Mouse (Mus musculus): ENCODE measurements around the gene Lrmda.

Lrmda gene

DNA sequence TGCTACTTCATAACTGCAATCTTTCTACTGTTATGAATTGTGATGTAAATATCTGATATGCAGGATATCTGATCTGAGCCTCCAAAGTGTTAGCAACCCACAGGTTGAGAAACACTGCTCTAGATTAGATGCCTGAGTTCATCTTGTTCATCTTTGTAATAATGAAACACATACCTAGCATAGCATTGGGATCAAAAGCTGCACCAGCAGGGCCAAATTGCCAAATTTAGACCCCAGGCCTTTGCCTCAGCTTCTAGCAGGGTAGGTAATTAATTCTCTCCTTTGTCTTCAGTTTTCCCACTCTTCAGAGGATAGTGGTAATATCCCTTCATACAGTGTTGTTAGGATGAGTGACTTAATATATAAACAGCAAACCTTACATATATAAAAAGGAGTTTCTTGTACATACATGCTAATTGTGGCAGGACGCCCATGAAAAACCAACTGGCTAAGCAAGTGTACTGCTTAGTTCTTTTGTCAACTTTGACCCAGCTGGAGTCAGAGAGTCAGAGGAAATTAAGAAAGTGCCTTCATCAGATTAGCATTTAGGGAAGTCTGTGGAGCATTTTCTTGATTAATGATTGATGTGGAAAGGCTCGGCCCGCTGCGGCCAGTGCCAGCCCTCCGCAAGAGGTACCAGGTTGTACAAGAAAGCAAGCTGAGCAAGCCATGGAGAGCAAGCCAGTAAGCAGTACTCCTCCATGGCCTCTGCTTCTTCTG is 315.7 kb downstream of the Lrmda start:
- no peak for DNase-seq (ENCODE audit: low spot score)

DNA sequence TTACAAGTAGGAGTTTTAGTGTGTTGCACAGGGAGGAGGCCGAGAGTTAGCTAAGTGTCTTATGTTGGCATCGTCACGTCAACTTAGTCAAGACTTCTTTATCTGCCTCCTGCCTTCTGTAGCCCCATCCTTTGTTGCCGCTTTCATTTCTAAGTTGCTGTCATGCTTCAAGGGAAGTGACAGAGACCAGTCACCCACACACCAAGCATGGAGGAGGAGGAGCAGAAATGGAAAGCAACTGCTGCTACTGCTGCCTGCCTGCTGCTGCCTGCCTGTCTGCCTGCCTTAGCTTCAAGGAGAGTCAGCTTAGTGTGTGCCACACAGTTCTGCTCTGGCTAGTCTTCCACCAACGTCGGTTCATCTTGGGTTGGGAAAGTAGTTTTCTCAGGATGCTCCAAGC is 319.7 kb downstream of the Lrmda start:
- DNase-seq (ENCODE audit: low spot score): no peak

DNA sequence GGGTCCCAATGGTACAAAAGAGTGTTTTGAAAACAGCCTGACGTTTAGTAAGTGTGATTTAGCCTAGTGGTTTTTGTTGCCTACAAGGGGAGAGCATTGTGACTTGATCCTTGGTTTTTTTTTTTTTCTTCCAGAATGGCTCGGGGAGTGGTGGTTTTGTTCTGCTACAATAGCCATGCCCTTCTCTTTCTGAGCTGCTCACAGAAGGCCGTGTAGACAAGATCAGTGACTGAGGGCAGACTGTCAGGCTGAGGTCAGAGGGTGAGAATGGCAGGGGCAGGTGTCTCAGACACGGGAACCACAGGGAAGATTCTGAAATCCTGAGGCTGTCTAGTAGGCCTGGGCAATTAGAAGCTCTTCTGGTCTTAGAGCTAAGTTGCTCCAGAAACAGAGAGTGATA is 323.8 kb downstream of the Lrmda start:
- DNase-seq (ENCODE audit: low spot score): no peak

GRCm38 (mm10) chr14:22345248-22345647 is 325.7 kb downstream of the Lrmda start:
- DNase-seq (ENCODE audit: low spot score): no peak

DNA sequence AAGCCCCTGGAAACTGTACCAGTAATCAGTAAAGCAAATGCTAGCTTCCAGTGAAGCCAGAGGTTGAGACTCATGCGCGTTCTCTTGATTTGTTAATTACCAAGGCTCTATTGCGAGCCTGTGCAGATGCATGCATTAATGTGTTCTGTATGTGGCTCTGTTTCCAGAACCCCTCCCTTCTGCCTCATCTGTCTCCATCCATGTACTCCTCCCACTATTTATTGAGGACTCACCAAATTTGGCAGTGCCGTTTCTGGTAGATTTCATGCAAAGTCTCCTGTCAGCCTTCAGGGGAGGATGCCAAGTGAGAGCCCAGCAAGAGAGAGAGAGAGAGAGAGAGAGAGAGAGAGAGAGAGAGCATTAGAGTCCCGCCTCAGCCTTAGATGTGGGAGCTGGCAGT is 334.1 kb downstream of the Lrmda start:
- no peak for DNase-seq (ENCODE audit: low spot score)

DNA sequence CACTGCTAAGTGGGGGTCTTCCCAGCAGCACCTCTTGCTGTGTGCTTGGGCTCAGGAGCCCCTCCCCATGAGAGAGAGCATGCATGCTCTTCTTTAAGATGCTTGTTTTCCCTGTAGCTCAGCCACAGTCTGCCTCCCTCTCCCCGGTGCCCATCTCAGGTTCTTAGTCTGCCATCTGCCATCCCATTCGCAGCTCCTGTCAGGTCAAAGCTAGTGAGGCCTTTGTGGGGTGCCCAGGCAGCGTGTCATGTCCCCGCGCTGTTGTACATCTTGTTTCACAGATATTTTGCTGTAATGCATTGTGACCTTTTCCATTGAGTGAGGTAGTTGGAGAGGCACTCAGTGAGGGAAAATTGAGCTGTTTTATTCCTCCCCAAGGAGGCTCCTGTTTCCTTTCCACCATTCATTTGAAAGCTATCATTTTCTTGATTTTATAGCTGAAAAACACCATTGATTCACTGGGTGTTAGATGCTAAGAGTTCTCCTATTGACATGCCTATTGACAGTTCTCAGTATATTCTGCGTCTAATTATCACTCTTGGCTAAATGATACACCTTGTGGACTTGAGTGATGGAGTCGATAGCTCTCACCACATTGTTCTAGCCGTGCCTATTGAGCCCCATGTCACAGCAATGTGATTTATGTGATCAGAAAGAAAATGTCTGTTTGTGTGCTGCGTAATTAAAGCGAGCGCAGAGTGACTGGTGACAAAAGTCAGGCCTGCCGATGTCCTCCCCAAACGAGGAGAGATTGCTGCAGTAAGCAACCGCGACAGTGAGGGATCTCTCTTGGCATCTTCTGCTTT is 335.5 kb downstream of the Lrmda start:
- no peak for DNase-seq (ENCODE audit: low spot score)

- no peak for DNase-seq (ENCODE audit: low spot score)
Measured at GRCm38 (mm10) chr14:22357991-22358503, 338.5 kb downstream of the Lrmda start.

GRCm38 (mm10) chr14:22364010-22364748 is 344.7 kb downstream of the Lrmda start:
- DNase-seq (ENCODE audit: low spot score): no peak

DNA sequence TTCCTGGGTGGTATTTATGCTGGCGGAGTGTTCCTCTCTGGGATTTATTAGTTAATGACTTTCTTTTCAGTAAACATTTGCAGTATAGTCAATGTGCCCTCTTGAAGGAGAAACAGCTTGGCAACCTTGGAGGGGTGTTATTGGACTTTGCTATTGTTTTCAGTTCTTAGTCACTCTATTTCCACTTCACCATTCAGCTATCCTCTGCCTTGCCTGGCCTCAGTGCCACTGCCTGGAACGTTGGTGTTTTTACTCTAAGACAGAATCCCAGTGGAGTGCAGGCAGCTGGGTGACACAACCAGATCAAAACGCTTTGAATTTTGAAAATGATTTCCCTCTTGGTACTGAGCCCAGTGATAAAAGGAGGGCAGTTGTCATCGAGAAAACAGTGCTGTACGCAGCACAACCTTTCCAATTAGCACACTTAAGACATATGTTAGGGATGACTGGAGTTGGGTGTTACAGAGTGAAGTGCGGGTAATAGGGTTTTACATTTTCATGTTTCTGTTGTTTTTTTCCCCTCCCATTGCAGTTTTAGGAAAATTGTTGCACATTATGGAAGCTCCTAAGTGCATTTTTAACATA is 345.4 kb downstream of the Lrmda start:
- DNase-seq (ENCODE audit: low spot score): no peak

DNA sequence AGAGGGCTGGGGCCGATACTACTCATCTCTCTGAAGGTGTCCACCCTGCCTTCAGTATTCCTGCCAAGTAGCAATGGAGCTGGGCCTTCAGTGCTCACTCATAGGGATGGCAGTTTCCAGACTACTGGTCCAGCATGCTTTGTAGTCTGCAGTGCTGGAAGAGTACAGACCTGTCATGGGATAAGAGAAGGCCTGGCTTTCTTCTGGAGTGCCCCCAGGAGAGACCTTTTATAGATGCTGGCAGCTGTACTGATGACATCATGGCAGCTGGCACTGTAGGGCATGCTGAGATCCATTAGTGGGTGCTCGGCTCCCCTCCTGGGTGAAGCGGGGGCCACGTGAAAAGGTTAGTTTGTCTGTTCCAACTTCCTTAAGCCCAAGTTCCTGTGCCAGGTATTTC is 348.1 kb downstream of the Lrmda start:
- DNase-seq (ENCODE audit: low spot score): no peak

DNA sequence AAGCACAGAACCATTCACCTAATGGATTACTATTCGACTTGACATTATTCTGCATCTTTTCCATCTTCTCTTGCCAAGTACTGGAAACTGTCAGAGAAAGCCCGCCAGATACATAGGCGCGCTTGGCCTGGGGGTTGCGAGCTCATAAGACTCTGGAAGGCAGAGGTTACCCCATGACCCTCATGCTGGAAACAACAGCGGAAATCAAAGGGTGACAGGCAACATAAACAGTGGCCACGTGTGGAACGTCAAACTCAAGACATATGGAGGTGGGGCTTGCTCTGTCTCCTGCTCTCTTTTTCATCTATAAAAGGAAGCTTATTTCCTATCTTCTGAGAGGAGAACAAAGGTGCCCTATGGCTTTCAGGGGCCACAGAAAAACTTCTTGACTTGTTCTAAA is 351.6 kb downstream of the Lrmda start:
- DNase-seq (ENCODE audit: low spot score): no peak

GRCm38 (mm10) chr14:22372666-22373360 is 353.3 kb downstream of the Lrmda start:
- no peak for DNase-seq (ENCODE audit: low spot score)

DNA sequence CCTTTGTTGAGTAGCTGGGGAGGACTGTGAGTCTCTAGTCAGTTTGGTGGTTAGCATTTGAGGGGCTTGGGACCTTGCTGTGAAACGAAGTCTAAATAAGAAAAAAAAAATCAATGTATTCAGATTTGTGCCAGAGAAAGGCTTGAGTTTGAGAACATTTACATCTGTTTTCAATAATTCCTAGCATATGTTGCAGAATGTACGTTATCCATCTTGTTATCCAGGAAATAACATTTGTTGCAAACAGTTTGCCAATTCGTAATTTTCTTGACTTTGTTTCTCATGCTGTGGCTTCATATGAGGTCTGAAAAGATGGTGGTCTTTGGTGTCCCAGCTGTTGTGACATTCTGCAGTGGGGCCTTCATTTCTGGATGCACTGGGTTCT is 353.8 kb downstream of the Lrmda start:
- DNase-seq (ENCODE audit: low spot score): no peak

- no peak for DNase-seq (ENCODE audit: low spot score)
Measured at GRCm38 (mm10) chr14:22377148-22377547, 357.6 kb downstream of the Lrmda start.

- no peak for DNase-seq (ENCODE audit: low spot score)
Measured at GRCm38 (mm10) chr14:22382101-22382500, 362.6 kb downstream of the Lrmda start.

GRCm38 (mm10) chr14:22393616-22394015 is 374.1 kb downstream of the Lrmda start:
- DNase-seq (ENCODE audit: low spot score): no peak

DNA sequence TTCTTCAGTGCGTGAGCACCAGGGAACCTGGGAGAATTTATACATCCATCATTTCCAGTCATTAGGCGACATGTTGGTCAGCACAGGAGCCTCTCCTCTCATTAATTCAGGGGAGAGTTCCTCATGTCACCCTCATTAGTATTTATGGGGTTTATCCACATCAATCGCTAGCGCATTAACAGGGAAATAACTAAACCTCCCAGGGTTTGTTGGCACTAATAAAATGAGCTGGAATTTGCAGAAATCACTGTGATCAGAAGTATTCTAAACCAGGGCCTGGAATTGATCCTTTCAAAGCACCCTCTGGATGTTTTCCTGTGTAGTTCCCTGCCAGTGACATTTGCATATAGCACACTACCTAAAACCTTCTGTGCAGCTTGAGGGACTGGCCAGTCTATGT is 382.9 kb downstream of the Lrmda start:
- no peak for DNase-seq (ENCODE audit: low spot score)

GRCm38 (mm10) chr14:22406623-22407022 is 387.1 kb downstream of the Lrmda start:
- DNase-seq (ENCODE audit: low spot score): no peak

- DNase-seq (ENCODE audit: low spot score): no peak
Measured at GRCm38 (mm10) chr14:22410826-22411225, 391.3 kb downstream of the Lrmda start.

DNA sequence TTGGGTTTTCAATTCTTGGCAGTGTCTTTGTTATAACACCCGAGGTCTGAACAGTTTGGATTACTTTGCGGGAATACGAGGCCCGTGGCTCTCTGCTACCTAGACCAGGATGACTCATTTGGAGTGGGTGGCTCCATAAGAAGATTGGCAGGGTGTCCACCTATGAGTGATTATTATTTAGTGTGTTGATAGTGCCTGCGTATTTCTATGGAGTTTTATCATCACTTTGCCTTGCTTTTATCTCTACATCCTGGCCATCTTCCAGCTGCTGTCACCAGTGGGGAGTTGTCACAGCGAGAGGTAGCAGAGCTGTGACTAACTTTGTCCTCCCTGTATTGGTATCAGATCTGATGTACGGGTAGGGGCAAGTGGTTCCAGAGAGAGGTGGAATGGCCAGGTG is 393.7 kb downstream of the Lrmda start:
- DNase-seq (ENCODE audit: low spot score): no peak

- DNase-seq (ENCODE audit: low spot score): no peak
Measured at GRCm38 (mm10) chr14:22417706-22418105, 398.2 kb downstream of the Lrmda start.

DNA sequence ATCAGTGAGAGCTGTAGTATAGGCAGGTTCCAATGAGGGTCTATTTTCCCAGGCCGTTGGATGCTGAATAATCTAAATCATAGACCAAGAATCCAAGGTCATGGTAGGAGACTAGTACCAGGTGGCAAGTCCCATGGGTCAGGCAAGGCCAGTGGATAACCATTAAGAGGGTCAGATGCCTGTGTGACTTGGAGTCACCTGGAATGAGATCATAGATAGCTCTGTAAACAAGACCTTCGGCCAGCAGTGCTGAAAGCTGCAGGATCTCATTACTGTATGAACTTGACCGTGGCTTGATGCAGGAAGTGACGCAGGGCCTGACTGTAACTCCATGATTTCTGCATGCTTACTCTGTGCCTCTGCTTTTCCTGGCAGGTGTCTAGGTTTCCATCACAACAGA is 402.2 kb downstream of the Lrmda start:
- DNase-seq (ENCODE audit: low spot score): no peak

Data from spleen, adult 12 weeks (tissue).